Mouse (Mus musculus) stomach, postnatal 0 days (tissue): ENCODE data around the gene Arhgap18.

Source experiments
- CTCF ChIP-seq: IDR thresholded peaks from 2 replicates; pipeline ENCODE4 v1.5.1; 2016; ENCODE audit warnings: antibody characterized with exemption, low read depth, mild to moderate bottlenecking, moderate library complexity
- EP300 ChIP-seq: optimal IDR thresholded peaks from 2 replicates; pipeline ENCODE3; 2016; ENCODE audit warnings: antibody characterized with exemption

DNA sequence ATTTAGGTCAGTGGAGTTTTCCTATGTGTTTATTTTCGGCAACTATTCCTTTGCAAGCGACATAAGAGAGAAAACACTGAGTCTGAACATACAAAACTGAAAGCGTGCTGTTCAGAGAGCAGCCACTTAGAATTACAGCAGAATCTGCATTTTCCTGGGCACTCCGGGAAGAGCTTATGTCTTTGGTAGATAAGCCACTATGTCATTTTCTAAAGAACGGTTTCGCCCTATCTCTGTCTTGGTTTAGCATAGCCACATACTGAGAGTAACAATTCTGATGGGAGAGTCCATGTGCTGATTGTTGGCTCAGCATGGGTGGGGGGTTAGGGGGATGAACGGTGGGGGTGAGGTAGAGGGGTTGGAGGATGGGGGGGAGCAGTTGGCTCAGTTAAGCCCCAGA is 197.2 kb downstream of the Arhgap18 start:
- TF ChIP-seq CTCF (no peak), EP300 (no peak)
